Mouse (Mus musculus) heart, postnatal 25 days (tissue): Measurements from ENCODE around the gene Itgb2l. TPM values are rescaled to one million over a fixed set of nuclear protein-coding genes. Genes with fewer than 3 reads are reported as not detected.

Experiments
- DNase-seq: peaks from one replicate; pipeline ENCODE4 v3.0.0; 2022; ENCODE audit warnings: low spot score
- intact Hi-C: fragments of 180-260 bp; cut with DNase I; formaldehyde crosslinking; loops from one replicate; pipeline ENCODE4 v1.15.1; 2025
- total RNA-seq, 2 experiments: library from RNA; stranded (reverse); gene quantifications; 2 replicates each; pipeline ENCODE4 v1.2.3; 2021

Itgb2l gene
- total RNA-seq, 2 experiments from 2014 or later = not detected

DNA sequence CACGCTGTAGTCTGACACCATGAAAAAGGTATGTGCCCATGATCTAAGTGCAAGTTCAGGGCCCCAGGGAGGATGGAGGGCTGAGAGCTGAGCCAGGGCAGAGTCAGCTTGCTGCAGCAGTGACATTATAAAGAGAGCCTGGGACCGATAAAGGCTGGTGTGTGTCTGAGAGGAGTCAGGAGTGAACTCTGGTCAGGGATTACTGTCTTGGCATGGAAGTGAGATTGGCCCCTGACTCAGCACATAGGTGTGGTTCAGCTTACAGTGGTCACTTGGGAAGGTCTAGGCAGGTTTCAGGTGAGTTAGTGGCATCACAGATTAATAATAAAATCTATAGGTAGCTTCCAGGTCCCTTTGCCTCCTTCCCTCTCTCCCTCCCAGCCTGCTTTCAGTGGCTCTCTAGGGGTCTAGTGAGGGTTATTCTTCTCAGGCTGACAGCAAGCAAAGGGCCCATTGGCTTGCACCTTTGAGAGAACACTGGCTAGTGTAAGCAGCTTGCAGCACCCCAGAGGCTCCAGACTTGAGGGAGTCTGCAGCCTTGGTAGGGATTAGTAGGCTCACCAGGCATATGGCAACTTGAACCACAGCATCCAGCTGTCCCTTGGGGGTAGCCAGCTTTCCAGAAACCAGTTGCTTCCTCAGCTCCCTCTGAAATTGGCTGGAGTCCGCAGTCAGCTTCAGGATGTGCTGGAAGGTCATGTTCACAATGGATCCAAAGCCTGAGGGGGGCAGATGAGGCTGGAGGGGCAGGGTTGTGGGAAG lies 9.2 kb downstream of the Itgb2l start:
- intact Hi-C loops = no loop called here
- DNase-seq = no peak

DNA sequence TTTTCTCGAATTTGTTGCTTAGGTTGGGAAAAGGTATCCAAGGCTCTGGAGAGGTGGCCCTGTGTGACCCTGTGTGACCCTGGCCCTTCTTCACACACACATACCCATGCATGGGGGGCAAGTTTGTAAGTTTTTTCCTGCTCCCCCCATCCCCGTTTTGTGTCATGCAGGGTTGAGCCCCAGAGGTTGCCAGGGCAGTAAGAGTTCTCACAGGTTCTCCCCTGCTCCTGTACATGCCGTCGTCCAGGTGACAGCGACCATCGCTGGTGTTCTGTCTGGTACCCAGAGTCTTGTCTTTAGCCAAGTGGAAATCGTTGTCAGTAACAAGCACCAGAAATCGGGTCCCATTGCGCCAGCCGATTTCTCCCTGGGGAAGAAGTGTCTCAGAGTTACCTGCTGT lies 10.2 kb downstream of the Itgb2l start:
- no peak for DNase-seq

DNA sequence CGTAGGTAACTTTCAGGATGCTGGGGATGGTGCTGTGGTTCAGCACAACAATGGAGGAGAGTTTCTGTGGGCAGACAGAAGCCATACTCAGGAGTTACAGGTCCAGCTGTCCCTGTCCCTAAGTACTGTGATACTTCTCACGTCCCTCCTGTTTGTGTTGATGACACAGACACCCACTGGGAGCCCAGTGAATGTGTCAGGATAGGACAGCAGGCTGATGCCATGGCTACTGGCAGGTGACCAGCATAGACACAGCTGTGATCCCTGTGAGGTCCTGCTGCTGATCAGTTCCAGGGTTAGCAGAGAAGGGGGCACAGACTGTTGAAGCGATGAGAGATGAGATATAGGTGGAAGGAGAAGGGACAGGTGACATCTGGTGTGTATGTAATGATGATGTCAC lies 14.4 kb downstream of the Itgb2l start:
- DNase-seq = no peak
- intact Hi-C loops = no loop called here

More for the DNA sequence above, 10.2 kb downstream of the Itgb2l start:
- intact Hi-C loops = no loop called here

DNA sequence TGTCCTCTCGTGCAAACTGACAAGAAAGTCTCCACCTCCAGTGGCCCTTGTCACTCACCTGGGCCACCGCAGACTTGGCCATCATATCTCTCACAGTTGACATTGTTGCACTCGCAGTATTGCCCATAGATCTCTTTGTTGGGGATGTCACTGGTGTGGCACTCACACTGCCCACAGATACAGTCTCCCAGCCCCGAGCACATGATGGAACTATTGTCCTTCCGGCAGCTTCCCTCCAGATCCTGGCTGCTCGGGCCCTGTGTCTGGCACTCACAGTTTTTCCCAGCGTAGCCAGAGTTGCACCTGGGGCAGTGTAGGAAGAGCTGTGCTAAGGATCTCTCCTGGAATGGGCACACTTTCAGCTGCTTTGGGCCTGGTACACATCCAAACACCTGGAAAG lies 16.7 kb downstream of the Itgb2l start:
- no peak for DNase-seq
- intact Hi-C loops = no loop called here

DNA sequence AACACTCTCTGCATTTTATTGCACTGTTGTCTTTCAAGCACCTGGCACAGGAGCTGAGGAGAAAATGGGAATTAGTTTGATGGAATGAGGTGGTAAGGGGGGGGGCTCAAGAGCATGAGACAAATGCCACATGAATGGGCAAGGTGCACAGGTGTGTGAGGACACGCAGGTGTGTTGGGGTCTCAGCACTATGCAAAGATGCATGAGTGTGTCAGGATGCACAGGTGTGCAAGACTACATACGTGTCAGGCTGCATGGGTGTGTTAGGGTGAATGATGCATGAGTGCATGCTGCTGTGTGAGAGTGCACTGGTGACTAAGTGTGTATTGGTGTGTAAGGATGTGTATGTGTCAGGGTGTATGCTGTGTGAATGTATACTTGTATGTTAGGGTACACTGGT lies 18.4 kb downstream of the Itgb2l start:
- intact Hi-C loops = no loop called here
- no peak for DNase-seq

DNA sequence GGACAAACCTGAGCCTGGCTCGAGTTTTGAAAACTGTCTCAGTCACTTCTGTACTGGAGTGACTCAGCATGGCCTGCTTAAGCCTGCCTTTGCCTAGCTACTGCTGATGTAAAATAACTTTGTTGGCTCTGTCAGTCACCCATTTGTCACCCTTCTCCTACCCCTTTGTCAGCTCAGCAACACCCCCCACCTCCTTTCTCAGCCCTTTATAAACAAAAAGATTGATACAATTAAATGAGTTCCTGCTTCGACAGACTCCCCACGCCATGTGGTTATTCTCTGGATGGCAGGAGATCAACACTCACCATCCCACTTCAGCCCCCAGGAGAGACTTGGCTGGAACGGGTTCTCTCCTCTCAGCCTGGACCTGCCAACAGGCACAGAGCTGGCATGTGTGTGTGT lies 35.4 kb downstream of the Itgb2l start:
- DNase-seq = no peak
- intact Hi-C loops = no loop called here

DNA sequence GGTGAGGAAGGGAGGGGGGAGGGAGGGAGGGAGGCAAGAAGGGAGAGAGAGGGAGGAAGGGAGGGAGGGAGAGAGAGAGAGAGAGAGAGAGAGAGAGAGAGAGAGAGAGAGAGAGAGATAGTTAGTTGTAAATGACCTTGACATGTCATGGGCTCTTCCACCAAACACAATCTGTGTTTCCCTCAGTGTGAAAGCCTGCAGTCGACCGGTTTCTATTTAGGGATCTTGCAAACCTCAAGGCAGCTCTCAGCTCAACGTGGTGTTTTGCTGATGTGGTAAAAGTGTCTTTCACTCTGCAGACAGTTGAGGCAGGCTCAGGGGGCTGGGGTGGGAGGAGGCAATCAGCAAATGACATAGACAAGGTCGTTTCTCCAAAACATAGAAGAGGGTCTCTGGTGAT lies 37.1 kb downstream of the Itgb2l start:
- intact Hi-C loops = no loop called here
- no peak for DNase-seq

DNA sequence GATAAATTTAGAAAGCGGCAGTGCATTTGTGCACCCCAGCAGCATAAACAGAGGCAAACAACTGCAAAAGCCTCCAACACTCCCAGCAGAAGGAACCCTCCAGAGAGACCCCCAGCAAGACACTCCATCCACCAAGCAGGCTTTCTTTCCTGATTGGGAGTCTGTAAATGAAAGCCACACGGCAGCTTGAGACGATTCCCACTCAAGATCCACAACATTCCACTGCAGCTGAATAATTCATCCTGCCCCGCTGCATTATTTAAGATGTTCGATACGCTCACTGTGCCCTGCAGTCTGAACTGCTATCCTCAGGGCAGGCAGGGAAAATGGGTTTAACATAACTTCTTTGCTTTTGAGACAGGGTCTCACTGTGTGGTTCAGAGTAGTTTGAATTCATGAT lies 41.1 kb downstream of the Itgb2l start:
- no peak for DNase-seq
- intact Hi-C loops = loop anchor here (5.0 kb wide), 1 partner anchor 215 kb away; no protein-coding TSS in a partner anchor

DNA sequence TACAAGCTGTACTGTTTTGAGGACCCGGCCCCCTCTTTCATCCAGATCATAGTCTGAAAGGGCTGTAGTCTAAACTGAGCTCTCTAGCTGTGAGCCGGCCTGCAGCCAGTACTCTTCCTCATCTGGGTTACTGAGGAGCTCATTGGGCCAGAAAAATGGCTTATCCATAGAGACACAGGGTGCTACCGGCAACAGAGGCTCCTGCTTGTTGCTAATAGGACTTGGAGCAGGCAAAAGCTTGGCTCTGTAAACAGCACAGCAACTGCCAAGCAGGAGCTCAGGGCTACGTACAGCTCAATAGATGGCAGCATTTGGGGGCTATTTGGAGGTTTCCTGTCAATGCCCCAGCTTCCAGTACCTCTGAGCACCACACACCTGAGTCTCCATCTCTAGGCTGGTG lies 43.4 kb downstream of the Itgb2l start:
- no peak for DNase-seq
- intact Hi-C loops = loop anchor here (5.0 kb wide), 1 partner anchor 217 kb away; no protein-coding TSS in a partner anchor

DNA sequence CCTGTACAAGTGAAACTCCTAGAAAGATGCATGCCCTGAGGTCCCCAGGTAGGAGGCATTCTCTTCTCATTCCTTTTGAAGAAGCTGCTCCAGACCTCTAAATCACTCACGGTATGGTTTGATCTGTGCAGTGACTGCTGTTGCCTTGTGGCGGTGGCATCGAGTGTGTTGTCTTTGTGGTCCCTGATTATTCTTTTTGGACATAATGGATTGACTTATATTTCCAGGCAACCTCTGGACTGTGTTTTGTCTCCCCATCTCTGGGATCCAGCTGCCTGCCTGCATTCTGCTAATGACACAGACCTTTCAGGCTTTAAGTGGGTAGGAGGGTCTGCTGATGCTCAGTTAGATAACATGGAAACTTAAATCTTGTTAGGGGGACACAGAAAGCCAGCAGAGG lies 44.6 kb downstream of the Itgb2l start:
- intact Hi-C loops = loop anchor here (10.0 kb wide), 1 partner anchor 276 kb away; no protein-coding TSS in a partner anchor
- no peak for DNase-seq

DNA sequence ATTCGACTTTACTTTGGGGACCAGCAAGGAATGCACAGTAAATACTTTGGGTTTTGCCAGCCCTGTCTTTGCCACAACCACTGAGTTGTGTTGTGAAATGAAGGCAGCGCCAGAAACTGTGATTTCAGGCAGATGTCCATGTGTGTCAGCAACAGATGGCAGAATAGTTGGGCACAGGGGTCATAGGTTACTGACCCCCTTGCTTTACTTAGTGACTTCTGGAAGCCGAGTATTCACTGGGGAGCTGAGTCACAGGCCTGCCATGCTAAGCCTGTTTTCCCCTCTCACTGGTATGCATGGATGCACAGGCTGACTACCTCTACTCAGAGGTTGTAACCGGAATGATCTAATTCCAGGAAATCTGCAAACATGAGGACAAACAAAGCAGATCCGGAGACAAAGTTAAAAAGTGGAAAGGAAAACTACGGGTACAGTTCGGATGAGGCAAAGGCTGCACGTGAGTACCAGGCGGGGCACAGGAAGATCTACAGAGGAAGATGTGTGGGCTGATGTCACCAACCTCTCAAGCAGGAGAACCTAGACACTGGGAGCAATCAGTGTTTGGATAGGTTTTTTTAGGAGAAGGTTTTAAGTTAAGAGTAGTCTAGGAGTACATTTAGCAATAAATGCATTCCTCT lies 47.3 kb downstream of the Itgb2l start:
- DNase-seq = no peak
- intact Hi-C loops = loop anchor here (10.0 kb wide), 1 partner anchor 279 kb away; no protein-coding TSS in a partner anchor

DNA sequence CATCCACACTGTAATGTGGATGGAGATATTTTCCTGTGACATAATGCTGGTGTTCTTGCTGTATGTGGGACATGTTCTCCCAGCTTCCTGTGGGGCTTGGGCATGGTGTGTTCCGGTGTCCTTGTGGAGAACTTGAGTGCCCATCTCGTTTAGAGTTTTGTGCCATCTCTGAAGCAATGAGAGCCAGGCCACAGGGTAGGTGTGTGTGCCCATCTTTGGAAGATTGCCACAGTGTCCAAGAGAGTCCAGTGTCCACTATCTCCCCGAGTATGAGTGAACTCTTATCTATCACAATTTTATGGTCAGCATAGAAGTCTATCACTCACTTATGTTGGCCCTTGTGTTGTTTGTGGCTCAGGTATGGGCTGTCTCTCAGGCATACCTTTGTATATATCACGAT lies 47.9 kb downstream of the Itgb2l start:
- intact Hi-C loops = loop anchor here (10.0 kb wide), 1 partner anchor 279 kb away; no protein-coding TSS in a partner anchor
- DNase-seq = no peak

DNA sequence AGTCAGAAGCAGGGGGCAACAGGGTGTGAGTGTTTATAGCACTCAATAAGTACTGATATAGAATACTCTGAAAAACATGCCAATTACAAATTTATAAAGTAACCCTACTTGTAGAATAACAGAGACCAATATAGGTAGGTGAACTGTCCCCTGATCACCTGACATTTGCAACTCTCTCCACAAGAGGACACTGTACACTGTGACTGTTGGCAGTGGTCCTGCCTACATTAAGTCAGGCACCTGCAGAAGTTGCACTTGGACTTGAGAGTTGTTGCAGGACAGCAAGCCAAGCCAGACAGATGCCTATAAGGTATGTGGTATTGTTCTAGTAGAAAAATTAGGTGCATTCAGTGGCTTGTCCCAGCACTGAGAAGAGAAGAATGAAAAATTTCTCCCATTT lies 52.3 kb downstream of the Itgb2l start:
- intact Hi-C loops = loop anchor here (10.0 kb wide), 1 partner anchor 284 kb away; no protein-coding TSS in a partner anchor
- no peak for DNase-seq

DNA sequence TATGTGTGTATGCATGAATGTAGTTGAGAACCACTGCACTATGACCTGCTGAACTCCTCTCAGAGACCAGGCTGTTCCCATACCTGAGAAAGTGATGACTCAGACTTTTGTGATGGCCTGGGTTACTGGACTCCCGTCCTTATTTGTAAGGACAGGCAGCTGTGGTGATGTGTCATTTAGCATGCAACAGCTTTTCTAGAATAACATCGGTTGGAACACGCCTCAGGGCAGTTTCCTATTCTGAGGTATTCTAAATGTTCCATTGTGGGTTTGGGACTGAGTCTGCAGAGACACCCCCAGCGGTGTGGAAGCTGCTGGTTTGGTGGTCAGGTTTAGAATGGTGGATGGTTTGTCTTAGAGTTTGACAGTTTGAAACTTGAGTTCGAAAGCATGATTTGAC lies 54.9 kb downstream of the Itgb2l start:
- intact Hi-C loops = no loop called here
- no peak for DNase-seq

DNA sequence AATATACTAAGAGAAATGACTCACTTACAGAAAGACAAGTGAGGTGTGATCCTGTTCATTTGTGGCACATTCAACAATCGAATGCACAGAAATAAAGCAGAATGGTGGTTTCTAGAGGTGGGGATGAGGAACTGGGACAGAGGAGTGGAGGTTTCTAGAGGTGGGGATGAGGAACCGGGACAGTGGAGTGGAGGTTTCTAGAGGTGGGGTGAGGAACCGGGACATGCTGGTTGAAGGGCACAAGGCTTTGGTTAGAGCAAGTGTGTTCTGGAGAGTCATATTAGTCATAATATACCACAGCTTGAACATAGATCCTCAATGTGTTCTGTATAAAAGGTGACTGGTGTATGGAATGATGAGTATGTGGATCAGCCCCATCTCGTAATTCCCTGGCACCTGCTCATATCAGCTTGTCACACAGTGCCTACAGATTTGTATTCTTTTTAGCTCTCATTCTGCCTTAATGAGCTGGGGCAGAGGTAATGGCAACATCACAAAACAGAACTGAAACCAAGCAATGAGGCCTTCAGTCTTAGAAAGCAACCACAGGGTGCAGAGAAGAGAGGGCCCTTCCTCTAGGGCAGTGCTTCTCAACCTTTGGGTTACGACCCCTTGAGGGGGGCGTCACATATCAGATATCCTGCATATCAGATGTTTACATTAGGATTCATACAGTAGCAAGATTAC lies 55.6 kb downstream of the Itgb2l start:
- intact Hi-C loops = no loop called here
- DNase-seq = no peak

DNA sequence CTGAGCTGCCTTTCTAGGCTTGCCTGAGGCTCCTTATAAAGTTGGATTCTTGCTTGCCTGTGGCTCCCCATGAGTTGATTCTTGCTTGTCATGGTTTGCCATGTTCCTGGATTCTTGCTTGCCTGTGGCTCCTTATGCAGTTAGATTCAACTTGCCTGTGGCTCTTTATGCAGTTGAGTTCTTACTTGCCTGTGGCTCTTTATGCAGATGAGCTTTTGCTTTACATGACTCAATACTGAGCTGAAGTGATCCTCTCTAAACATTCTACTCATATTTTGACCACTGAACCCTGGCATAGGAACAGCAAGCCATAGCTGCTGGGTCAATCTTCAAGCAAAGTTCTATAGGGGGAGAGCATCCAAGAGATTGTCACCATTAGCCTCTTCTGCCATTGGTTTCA lies 58.7 kb downstream of the Itgb2l start:
- intact Hi-C loops = no loop called here
- no peak for DNase-seq

DNA sequence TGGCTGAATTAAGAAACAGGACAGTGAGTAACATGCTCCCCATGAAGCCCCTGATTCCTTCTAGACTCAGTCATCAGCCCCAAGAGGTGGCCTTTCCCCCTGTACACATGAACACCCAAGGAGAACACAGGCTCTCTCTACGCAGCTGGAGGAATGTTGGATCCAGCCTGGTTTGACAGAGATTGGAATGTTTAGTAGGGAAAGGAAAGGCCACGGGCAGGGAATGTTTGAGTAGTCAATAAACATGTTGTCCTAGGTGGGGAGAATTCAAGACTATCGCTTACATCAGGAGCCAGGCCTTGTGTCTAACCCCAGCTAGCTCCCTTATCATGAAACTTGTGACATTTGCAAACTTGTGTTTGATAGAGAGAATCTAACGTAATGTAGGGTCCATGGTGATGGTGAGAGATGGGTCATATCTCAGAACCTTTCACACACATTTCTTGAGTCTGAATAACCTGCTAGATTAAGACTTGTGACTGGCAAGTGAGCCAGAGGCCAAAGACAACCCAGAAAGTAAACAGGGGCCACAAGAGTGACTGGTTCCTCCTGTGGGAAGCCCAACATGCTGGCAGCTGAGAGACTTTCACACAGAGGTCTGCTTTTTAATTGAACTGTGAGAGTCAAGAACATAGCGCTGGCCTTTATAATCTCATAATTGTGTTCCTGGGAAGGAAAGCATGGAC lies 60.8 kb downstream of the Itgb2l start:
- no peak for DNase-seq
- intact Hi-C loops = no loop called here

DNA sequence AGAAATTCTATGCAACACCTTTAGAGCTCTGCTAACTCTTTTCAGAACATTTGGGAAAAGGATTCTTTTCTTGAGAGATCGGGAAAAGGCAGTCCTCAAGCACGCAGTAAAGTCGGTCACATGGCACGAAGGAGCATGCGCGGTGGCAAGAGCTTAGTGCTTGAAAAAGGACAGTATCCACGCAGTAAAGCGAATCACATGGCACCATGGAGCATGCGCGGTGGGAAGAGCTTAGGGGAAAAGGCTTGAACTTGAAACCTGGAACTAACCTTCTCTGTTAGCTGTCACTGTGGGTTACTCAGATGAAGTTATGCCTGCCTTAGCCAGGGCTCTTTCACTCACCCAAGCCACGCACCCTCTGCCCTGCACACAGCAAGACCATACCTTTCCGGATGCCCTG lies 62.0 kb downstream of the Itgb2l start:
- intact Hi-C loops = no loop called here
- DNase-seq = no peak

DNA sequence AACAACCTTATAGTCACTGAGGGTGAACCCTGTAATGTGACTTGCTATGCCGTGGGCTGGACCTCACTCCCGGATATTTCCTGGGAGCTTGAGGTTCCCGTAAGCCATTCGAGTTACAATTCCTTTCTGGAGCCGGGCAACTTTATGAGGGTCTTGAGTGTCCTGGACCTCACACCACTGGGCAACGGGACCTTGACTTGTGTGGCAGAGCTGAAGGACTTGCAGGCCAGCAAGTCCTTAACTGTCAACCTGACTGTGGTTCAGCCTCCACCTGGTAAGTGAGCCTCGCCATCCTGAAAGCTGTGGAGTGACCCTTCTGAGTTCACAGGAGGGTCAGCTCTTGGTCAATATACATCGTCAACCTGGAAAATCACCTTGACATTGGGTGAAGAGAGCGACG lies 65.3 kb downstream of the Itgb2l start:
- intact Hi-C loops = no loop called here
- no peak for DNase-seq

DNA sequence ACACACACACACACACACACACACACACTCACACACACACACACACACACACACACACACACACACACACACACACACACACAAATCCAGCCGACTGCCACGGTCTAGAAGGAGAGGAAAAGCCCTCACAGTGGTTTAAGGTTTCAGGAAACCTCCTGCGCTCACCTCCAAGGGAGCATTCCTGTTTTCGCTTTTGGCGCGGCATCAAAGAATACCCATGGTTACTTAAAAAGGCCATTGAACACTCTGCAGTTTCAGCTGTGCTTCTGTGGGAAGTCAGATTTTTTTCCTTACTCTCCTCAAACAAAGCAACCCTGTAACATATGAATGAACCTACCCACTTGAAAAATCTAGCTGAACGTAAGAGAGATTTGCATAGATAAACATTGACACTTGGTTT lies 67.1 kb downstream of the Itgb2l start:
- DNase-seq = no peak
- intact Hi-C loops = no loop called here
